Mouse (Mus musculus) brain, adult 2 months (tissue): ENCODE measurements around the gene Gm28539.

Experiments used
- DNase-seq: peaks from one replicate; pipeline ENCODE4 v3.0.0; 2011; ENCODE audit warnings: low read depth, low spot score

The Gm28539 gene

DNA sequence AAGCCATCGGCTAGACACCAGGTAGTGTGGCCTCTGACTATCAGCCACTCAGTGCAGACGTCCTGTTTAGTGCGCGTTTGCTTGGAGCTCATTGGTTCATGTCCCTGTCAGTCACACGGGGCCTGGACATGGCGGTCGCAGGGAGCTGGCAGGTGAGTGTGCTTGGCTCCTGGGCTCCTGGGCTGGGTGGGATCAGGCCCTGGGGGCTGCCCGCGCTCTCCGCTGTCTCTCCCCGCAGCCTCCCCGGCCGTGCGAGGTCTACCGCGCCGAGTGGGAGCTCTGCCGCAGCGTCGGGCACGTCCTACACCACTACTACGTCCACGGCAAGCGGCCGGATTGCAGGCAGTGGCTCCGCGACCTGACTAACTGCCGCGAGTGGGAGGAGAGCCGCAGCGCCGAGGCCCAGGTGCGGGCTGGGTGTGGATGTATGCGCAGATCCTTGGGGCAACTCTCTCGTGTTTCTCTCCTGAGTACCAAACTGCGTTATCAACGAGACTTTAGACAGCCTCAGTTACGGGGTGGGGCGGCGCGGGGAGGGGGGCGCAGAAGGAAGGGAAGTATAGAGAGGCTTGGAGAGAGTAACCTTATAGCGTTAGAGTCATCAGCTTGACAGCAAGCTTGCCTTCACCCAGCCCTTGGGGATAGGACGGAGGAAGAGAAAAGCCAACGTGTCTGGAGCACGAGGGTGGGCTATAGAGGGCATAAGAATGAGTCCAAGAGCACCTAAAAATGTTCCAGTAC is at the start of gene Gm28539, which contains the start of gene 2510002D24Rik:
Gene Gm28539, plus strand, starts transcription at position 117 of the 741 bp plus-strand sequence.
Gene 2510002D24Rik, plus strand, starts transcription at position 111 of the 741 bp plus-strand sequence.
- DNase-seq = peak; percentile 98

GRCm38 (mm10) chr16:18786652-18787051 is 49.7 kb upstream of the Gm28539 start:
- DNase-seq = no peak

DNA sequence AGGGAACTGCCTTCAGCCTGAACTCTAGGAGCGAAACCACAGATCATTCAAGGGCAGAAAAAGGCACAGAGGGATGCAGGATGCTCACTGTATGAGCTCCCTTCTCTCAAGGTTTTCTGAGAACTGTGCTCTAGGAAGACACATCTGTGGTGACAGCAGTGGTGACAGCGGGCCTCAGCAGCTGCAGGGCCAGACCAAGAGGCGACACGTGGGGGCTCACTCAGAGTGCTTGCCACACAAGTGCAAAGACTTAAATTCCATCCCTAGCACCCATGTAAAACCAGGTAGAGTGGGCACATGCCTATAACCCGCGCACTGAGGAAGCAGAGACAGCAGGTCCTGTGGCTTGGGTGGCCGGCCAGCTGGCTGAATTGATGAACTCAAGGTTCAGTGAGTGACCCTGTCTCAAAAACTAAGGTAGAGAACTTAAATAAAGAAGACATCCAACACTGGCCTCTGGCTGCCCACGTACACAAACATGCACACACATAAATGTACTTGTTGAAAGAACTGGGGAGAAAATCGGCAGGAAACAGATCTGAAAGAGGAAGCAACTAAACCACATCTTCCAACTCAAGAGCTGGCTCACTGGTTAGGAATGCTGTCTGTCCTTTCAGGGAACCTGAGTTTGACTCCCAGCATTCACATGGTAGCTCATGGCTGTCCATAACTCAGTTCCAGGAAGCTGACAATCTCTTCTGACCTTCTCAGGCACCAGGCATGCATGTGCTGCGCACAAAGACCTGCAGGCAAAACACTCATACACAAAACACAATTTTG is 47.6 kb upstream of the Gm28539 start:
- DNase-seq = no peak

GRCm38 (mm10) chr16:18795223-18795899 is 41.0 kb upstream of the Gm28539 start:
- peak; percentile 58 for DNase-seq

GRCm38 (mm10) chr16:18796645-18797044 is 39.7 kb upstream of the Gm28539 start:
- DNase-seq = no peak

DNA sequence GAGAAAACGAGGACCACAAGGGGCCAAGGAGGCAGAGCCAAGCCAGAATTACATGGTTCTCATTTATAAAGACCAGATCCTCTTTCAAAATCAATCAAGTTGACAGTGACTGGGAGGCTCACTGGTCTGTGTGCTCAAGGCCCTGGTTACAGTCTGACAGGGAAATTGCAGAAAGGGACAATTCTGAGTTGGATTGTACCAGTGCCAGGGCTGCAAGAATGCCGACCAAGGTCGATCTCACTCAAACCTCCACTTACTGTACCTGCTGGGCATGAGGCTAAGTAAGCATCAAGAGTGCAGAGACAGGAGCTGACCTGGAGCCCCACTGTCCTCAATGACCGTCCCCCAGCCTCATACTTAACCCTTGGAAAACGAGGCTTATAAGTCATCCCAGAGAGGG is 38.2 kb upstream of the Gm28539 start:
- no peak for DNase-seq

DNA sequence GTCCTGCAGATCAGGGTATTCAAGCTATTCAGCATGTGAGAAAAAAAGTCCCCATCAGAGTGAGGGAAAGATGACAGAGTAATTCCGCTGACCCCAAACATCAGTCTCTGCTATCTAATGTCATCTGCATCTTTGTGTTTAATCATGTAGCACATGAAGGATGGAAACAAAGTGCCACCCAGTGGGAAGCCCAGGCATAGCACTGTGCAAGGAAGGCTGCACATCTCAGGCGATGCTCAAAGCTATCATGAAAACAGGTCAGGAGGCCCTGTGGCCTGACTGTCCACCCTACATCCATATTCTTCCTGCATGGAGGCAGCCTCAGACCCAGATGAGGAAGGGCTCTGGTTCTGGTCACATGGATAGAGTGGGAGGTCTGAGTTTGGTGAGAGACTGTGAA is 37.5 kb upstream of the Gm28539 start:
- DNase-seq = peak; percentile 75

- no peak for DNase-seq
Measured at GRCm38 (mm10) chr16:18805746-18806145, 30.6 kb upstream of the Gm28539 start.

- no peak for DNase-seq
Measured at GRCm38 (mm10) chr16:18809001-18809400, 27.4 kb upstream of the Gm28539 start.

- no peak for DNase-seq
Measured at GRCm38 (mm10) chr16:18811032-18811431, 25.4 kb upstream of the Gm28539 start.

DNA sequence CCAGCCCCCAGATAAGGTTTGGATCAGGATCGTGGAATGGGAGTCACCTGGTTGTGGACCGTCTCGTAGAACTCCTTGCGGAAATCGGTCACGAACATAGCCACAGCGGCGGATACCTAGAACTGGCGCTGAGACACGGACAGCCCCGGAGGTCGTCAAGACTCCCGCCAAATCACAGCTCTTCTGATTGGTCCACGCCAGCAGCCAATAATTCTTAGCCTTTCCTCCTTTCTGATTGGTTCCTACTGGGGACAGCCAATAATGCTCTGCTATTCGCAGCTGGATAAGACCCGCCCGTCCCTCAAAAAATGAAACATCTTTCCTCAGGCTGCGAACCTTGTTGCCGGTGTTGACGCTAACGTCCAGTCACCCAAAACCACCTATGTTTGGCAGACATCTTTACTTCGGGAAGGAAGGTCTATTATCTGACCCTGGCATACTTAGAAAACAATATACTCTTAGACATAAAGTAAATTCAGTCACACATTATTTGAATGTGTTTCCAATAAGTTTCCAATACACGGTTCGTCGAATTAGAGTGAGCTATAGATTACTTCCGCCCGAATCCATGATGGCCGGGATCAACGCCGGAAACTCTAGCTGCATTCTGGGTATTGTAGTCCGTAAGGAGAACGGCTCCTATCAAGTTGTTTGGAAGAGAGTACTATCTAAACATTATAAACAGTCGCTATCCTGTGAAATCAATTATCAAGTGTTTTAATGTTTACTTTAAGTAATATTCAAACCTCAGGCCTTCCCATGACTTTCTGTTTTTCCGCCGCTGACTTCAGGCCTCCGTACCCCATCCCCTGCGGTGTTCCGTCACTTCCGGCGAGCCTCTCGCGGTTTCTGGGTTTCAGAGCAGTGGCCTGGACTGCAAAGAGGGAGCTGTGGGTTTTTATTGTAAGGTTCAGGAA is 24.7 kb upstream of the Gm28539 start, which contains the start of the genes Ufd1 and Cdc45:
Gene Ufd1, plus strand, starts transcription at position 312 of the 917 bp plus-strand sequence.
Gene Cdc45, minus strand, starts transcription at position 520 of the 917 bp plus-strand sequence.
- DNase-seq = peak; percentile 98

- no peak for DNase-seq
Measured at GRCm38 (mm10) chr16:18812385-18812910, 23.9 kb upstream of the Gm28539 start.

GRCm38 (mm10) chr16:18822356-18822755 is 14.0 kb upstream of the Gm28539 start:
- DNase-seq = no peak

- DNase-seq = peak; percentile 75
Measured at GRCm38 (mm10) chr16:18822925-18823324, 13.5 kb upstream of the Gm28539 start.

DNA sequence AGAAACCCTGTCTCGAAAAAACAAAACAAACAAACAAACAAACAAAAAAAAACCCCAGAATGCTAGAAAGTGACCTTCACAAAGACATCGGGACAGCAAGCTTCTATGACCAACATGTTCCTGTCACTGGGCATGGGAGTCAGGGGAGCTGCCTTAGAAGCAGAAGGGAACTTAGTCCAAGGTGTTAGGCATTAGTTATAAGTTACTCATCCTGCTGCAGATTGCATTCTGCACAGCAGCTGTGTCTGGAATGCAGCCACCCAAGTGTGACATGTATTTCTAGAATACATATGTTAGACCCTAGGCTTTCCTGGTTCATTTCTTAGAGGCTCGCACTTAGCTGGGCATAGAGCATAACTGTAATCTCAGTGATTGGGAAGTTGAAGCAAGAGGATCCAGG is 7.8 kb upstream of the Gm28539 start:
- DNase-seq = no peak

- DNase-seq = no peak
Measured at GRCm38 (mm10) chr16:18829102-18829501, 7.3 kb upstream of the Gm28539 start.

GRCm38 (mm10) chr16:18833486-18833885 is 2.9 kb upstream of the Gm28539 start:
- DNase-seq = no peak

DNA sequence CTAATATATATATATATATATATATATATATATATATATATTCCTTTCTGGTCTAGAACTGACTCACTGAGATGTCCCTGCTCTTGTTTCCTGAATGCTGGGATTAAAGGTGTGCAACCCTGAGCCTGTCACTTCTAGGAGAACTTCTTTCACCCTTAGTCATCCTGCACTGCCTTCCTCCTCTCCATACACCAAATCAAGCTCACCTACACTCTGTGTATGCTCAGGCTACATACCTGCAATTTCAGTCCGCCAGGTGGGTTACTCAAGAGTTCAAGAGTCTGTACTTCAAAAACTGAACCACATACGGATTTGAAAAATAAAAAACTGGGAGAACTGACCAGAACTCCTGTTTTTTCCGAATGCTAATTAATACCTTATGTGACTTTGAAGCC is 314 bp upstream of the Gm28539 start:
- no peak for DNase-seq

DNA sequence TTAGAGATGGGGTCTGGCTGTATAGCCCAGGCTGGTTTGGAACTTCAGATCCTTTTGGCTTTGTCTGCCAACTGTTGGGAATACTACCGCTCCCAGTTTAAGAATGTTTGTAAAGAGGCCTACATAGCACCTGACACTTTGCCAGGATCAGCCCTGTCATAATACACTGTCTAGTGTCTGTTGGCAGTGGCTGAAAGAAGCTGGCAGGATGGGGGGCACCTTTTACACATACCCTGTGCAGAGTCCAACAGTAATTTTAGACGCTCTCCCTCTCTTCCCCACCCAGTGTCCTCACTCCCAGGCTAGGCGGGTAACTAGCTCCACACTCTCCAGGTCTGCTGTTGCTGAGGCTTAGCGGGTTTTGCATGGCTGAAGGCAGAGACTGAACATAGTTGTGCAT is 2.0 kb downstream of the Gm28539 start:
- DNase-seq = no peak

- no peak for DNase-seq
Measured at GRCm38 (mm10) chr16:18846301-18846820, 10.0 kb downstream of the Gm28539 start.
